Mouse (Mus musculus) testis, adult 2 months (tissue): ENCODE results near the gene Dis3.

Experiments used
- CTCF ChIP-seq: fragments of 200-500 bp; IDR thresholded peaks from 2 replicates; pipeline ENCODE4 v1.5.1; 2012; ENCODE audit warnings: low read depth, mild to moderate bottlenecking, inconsistent platforms, low read length, moderate library complexity; ENCODE audit not compliant: control insufficient read depth, insufficient read depth, insufficient replicate concordance
- POLR2A ChIP-seq: fragments of 200-500 bp; IDR thresholded peaks from 2 replicates; pipeline ENCODE4 v1.6.1; 2012; ENCODE audit warnings: low read depth, mild to moderate bottlenecking, inconsistent platforms, low read length, moderate library complexity; ENCODE audit not compliant: control insufficient read depth

DNA sequence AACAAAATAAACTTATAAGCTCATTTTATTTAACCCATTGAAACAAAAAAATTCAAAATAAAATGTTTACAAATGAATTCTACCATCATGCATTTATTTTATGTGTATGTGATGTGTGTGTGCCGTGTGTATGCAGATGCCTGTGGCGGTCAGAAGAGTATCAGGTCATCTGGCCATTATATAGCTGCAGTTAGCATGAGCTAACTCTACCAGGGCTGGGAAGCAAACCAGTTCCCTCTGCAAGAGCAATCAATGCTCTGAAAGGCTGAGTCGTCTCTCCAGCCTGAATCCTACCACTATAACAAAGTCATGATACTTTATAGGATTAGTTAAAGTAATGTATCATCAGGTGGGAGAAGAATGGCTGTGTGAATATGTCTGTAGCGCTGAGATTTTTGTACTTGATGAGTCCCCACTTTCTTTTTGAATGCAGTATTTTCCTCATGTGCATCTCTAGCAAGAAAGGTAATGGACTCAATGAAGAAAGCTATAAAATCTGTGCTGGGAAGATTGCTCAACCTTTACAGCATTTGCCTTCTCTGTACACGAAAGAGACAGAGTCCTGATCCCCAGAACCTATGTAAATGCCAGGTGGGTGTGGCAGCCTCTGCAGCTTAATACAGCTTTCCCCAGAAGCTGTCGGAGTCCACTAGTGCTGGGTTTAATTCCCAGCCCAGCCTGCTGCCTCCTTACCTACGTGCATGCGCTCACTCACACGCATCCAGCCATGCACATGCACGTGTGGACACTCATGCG lies 22.2 kb upstream of the Dis3 start:
- TF ChIP-seq CTCF = no peak
- no peak for TF ChIP-seq POLR2A
